Mouse (Mus musculus) c-Kit-positive CD71-positive TER-119-negative erythroid progenitor cells, embryonic 14.5 days (primary cell): ENCODE measurements around the gene Art2b.
"Not testable (repeated sequence)": the region's sequence is repeated elsewhere in the genome, so short reads cannot be mapped to it uniquely, and the experiment has no call there.

Experiments used
- DNase-seq: peaks from one replicate; pipeline ENCODE4 v3.0.0-alpha.2; 2013; ENCODE audit warnings: low read depth

Gene Art2b

GRCm38 (mm10) chr7:101585408-101585807, at the start of gene Art2b:
Gene Art2b, minus strand, starts transcription at chr7:101585600.
- no peak for DNase-seq

GRCm38 (mm10) chr7:101634513-101634912, 49.1 kb upstream of the Art2b start:
- no peak for DNase-seq

GRCm38 (mm10) chr7:101633629-101634177, 48.3 kb upstream of the Art2b start:
- DNase-seq = no peak

- DNase-seq = no peak
Measured at GRCm38 (mm10) chr7:101628481-101628880, 43.1 kb upstream of the Art2b start.

- not testable (repeated sequence) for DNase-seq
Measured at GRCm38 (mm10) chr7:101627166-101627565, 41.8 kb upstream of the Art2b start.

- DNase-seq = no peak
Measured at GRCm38 (mm10) chr7:101624283-101624682, 38.9 kb upstream of the Art2b start.

- DNase-seq = not testable (repeated sequence)
Measured at GRCm38 (mm10) chr7:101621861-101622260, 36.5 kb upstream of the Art2b start.

GRCm38 (mm10) chr7:101620373-101620772, 35.0 kb upstream of the Art2b start:
- DNase-seq = peak; percentile 19

- DNase-seq = no peak
Measured at GRCm38 (mm10) chr7:101618273-101618672, 32.9 kb upstream of the Art2b start.

- no peak for DNase-seq
Measured at GRCm38 (mm10) chr7:101617438-101618165, 32.2 kb upstream of the Art2b start.

- DNase-seq = no peak
Measured at GRCm38 (mm10) chr7:101616136-101616835, 30.9 kb upstream of the Art2b start.

GRCm38 (mm10) chr7:101615406-101615805, 30.0 kb upstream of the Art2b start:
- no peak for DNase-seq

- not testable (repeated sequence) for DNase-seq
Measured at GRCm38 (mm10) chr7:101612786-101613527, 27.6 kb upstream of the Art2b start.

GRCm38 (mm10) chr7:101607845-101608244, 22.4 kb upstream of the Art2b start:
- DNase-seq = no peak

- DNase-seq = no peak
Measured at GRCm38 (mm10) chr7:101600406-101600805, 15.0 kb upstream of the Art2b start.

GRCm38 (mm10) chr7:101598482-101598881, 13.1 kb upstream of the Art2b start:
- DNase-seq = no peak

- DNase-seq = no peak
Measured at GRCm38 (mm10) chr7:101594969-101595368, 9.6 kb upstream of the Art2b start.

GRCm38 (mm10) chr7:101584271-101584670, 1.1 kb downstream of the Art2b start:
- DNase-seq = not testable (repeated sequence)

GRCm38 (mm10) chr7:101582012-101582411, 3.4 kb downstream of the Art2b start:
- no peak for DNase-seq

GRCm38 (mm10) chr7:101580863-101581262, 4.5 kb downstream of the Art2b start:
- DNase-seq = not testable (repeated sequence)

- DNase-seq = no peak
Measured at GRCm38 (mm10) chr7:101574413-101574812, 11.0 kb downstream of the Art2b start.

GRCm38 (mm10) chr7:101573636-101574035, 11.8 kb downstream of the Art2b start:
- DNase-seq = not testable (repeated sequence)
